Mouse (Mus musculus): Measurements from ENCODE around the gene Nt5c. TPM values are rescaled to one million over a fixed set of nuclear protein-coding genes. Genes with fewer than 3 reads are reported as not detected.
A peak's percentile ranks its signal among the peaks of the same experiment; 100 is the strongest.

Nt5c gene
- polyA plus RNA-seq, 1 experiment from 2014 or later = 66.2 TPM

GRCm38 (mm10) chr11:115475758-115476237 lies 15.9 kb downstream of the Nt5c start:
- DNase-seq (ENCODE audit: low spot score) = no peak
- H3K9me3 ChIP-seq (replicated peaks) = no peaks in the 10 kb centered on the region
- H3K4me3 ChIP-seq = peak overlapping the region; percentile 85
- 5% methylated on average over 28 of the region's 28 CpGs for WGBS
- H3K4me1 ChIP-seq = peaks cover 42% of the 10 kb centered on the region
- no peaks in the 10 kb centered on the region for H3K27me3 ChIP-seq (ENCODE audit: low read depth, poor library complexity, severe bottlenecking)
- H3K27ac ChIP-seq = peak overlapping the region; percentile 85
- peaks cover 5% of the 10 kb centered on the region for H3K36me3 ChIP-seq

GRCm38 (mm10) chr11:115475025-115475757 lies 16.5 kb downstream of the Nt5c start, which contains the start of gene Armc7:
Armc7 (plus strand) TSS chr11:115475667.
- WGBS = under 1% methylated on average over 26 of the region's 26 CpGs
- peaks cover 42% of the 10 kb centered on the region for H3K4me1 ChIP-seq
- H3K4me3 ChIP-seq = peak within 1 kb of the TSS; percentile 85
- DNase-seq (ENCODE audit: low spot score) = peak; percentile 94
- H3K27ac ChIP-seq = peak within 1 kb of the TSS; percentile 85
- H3K9me3 ChIP-seq (replicated peaks) = no peaks in the 10 kb centered on the region
- H3K27me3 ChIP-seq (ENCODE audit: low read depth, poor library complexity, severe bottlenecking) = no peaks in the 10 kb centered on the region
- peaks cover 5% of the 10 kb centered on the region for H3K36me3 ChIP-seq

DNA sequence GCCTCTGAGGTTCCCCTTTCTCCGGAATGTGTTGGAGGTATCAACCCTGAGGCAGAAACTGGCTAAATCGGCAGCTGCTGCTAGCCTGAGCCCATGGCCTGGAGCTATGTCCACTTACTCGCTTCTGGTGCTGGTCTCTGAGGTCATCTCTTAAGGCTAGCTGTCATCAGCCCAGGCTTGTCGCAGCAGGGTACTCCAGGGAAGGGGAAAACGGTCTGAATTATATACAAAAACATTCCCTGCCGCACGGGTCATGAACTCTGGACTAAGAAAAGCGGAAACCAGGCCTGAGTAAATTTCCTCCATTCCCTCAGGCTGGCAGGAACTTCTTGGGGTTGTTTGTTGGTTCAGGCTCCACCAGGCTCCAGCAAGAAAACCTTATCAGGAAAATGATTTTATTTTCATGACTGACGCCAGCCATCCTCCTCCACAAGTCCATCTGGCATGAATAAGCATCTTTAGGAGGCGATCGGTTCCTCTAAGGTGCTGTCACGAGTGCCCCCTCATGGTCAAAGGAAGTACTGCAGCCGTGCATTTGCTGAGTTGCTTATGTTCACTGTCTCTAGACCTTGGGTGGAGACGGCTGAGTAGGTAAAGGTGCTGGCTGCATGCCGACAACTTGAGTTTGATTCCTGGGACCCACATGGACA lies 17.9 kb downstream of the Nt5c start:
- no peaks in the 10 kb centered on the region for H3K9me3 ChIP-seq (replicated peaks)
- H3K27me3 ChIP-seq (ENCODE audit: low read depth, poor library complexity, severe bottlenecking) = no peaks in the 10 kb centered on the region
- WGBS = 12% methylated on average over 15 of the region's 15 CpGs
- peaks cover 42% of the 10 kb centered on the region for H3K4me1 ChIP-seq
- H3K27ac ChIP-seq = peak overlapping the region; percentile 80
- H3K36me3 ChIP-seq = no peaks in the 10 kb centered on the region
- peak; percentile 95 for DNase-seq (ENCODE audit: low spot score)
- H3K4me3 ChIP-seq = peak overlapping the region; percentile 37

- Histone ChIP-seq H3K9me3 (replicated peaks) (no peaks in the 10 kb centered on the region), H3K4me1 (peaks cover 50% of the 10 kb centered on the region), H3K36me3 (no peaks in the 10 kb centered on the region), H3K4me3 (no peak overlapping the region), H3K27ac (0 out of 2 replicates have a peak overlapping the region, but pooled peaks have one; percentile 6), H3K27me3 (ENCODE audit: low read depth, poor library complexity, severe bottlenecking) (no peaks in the 10 kb centered on the region)
- 90% methylated on average over 7 of the region's 7 CpGs for WGBS
- DNase-seq (ENCODE audit: low spot score) = no peak
Measured at GRCm38 (mm10) chr11:115472183-115472582, 19.5 kb downstream of the Nt5c start.

DNA sequence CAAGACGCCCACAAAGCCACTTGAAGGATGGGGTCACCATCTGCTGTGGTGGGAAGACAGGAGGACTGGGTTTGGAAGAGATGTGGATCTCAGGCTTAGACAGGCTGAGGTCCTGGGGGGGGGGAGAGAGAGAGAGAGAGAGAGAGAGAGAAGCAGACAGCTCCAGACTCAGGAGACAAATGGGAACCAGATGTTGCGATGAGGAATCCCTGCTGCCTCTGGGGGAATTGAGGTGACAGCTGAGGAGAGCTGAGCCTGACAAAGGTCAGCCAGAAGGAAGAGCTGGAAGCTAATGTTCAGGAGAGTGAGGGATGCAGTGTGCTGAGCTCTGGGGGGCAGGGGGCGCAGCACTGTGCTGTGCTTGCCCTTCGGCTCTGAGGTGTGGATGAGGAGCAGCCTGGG lies 24.4 kb downstream of the Nt5c start:
- H3K4me3 ChIP-seq = peak overlapping the region; percentile 15; the same call in 1 of the 2 replicates
- peak overlapping the region; percentile 61 for H3K27ac ChIP-seq
- 10% methylated on average over 4 of the region's 4 CpGs for WGBS
- H3K9me3 ChIP-seq (replicated peaks) = no peaks in the 10 kb centered on the region
- no peaks in the 10 kb centered on the region for H3K36me3 ChIP-seq
- peak; percentile 69 for DNase-seq (ENCODE audit: low spot score)
- H3K4me1 ChIP-seq = peaks cover 13% of the 10 kb centered on the region
- H3K27me3 ChIP-seq (ENCODE audit: low read depth, poor library complexity, severe bottlenecking) = peaks cover 15% of the 10 kb centered on the region

- DNase-seq (ENCODE audit: low spot score) = no peak
- Histone ChIP-seq H3K27ac (no peak overlapping the region), H3K27me3 (ENCODE audit: low read depth, poor library complexity, severe bottlenecking) (peaks cover 20% of the 10 kb centered on the region), H3K4me1 (peaks cover 19% of the 10 kb centered on the region), H3K4me3 (no peak overlapping the region), H3K9me3 (replicated peaks) (no peaks in the 10 kb centered on the region), H3K36me3 (no peaks in the 10 kb centered on the region)
- WGBS = 87% methylated on average over 8 of the region's 8 CpGs
Measured at GRCm38 (mm10) chr11:115464851-115465250, 26.8 kb downstream of the Nt5c start.

DNA sequence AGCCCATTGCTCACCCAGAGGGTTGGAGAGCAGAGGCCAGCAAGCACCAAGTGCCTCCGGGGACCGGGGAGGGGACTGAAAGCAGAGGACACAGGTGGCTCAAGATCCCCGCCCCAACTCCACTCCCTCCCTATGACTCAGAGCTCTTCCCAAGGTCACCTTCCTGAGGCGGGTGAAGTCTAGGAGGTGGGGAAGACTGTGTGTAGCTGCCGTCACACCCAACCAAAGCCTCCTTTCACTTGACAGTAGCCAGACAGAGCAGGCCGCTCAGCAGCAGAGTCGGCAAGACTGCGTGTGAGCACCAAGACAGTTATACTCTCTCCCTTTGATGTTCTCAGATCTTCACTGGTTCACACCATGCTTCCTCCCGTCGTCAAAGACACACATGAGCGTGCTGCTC lies 28.3 kb downstream of the Nt5c start:
- Histone ChIP-seq H3K27ac (no peak overlapping the region), H3K9me3 (replicated peaks) (no peaks in the 10 kb centered on the region), H3K27me3 (ENCODE audit: low read depth, poor library complexity, severe bottlenecking) (peaks cover 20% of the 10 kb centered on the region), H3K4me3 (no peak overlapping the region), H3K36me3 (no peaks in the 10 kb centered on the region), H3K4me1 (peaks cover 19% of the 10 kb centered on the region)
- 65% methylated on average over 11 of the region's 11 CpGs for WGBS
- DNase-seq (ENCODE audit: low spot score) = no peak

DNA sequence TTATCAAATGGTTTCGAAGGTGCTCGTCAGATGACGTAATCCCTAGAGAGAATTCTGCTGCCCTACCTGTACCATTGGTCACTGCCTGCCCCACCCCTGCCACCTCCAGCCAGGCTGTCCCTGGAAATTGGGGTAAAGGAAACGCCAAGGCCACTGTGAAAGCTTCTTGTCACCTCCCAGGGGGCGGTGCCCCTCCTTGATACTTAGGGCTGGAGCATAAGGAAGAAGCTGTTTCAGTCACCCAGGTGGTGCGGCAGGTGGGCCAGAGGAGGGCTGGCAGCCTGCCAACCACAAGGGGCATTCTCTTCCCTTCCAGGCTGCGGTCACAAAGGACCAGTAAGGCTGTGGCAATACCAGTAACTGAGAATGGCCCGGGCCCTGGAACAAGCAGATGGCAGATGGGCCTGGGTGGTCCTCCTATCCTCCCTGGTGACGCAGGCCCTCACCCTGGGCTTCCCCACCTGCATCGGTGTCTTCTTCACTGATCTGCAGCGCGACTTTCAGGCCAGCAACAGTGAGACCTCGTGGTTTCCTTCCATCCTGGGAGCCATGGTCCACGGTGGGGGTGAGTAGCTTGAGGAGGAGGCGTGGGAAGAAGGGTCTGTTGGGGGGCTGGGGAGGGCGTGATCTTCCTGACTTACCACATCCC lies 29.3 kb downstream of the Nt5c start, which contains the start of gene Slc16a5:
TSS of gene Slc16a5 (plus strand) at position 232 of the 649 bp plus-strand sequence.
- H3K27ac ChIP-seq = no peak within 1 kb of the TSS
- H3K27me3 ChIP-seq (ENCODE audit: low read depth, poor library complexity, severe bottlenecking) = peaks cover 20% of the 10 kb centered on the region
- H3K4me1 ChIP-seq = peaks cover 21% of the 10 kb centered on the region
- no peak within 1 kb of the TSS for H3K4me3 ChIP-seq
- WGBS = 78% methylated on average over 16 of the region's 16 CpGs
- no peak for DNase-seq (ENCODE audit: low spot score)
- H3K36me3 ChIP-seq = no peaks in the 10 kb centered on the region
- H3K9me3 ChIP-seq (replicated peaks) = no peaks in the 10 kb centered on the region

DNA sequence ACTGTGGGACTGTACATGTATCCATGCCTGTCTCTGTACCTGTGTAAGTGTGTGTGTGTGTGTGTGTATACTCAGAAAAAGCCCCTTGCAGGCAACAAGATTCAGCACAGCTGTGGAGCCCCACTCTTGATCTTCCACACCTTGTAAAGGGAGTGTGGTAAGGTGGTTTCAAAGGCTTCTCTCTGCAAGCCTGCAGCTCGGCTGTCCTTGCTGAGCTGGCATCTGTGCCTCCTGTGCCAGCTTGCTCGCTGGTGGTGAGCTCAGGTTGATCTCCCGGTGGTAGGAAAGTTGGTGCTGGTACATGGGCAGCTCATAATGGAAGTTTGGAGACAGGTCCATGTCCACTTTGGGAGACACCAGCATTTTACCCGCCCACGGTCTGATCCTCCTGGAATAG lies 29.8 kb downstream of the Nt5c start:
- no peak for DNase-seq (ENCODE audit: low spot score)
- H3K4me1 ChIP-seq = peaks cover 19% of the 10 kb centered on the region
- H3K36me3 ChIP-seq = no peaks in the 10 kb centered on the region
- no peak overlapping the region for H3K4me3 ChIP-seq
- 78% methylated on average over 5 of the region's 5 CpGs for WGBS
- H3K9me3 ChIP-seq (replicated peaks) = no peaks in the 10 kb centered on the region
- H3K27ac ChIP-seq = no peak overlapping the region
- H3K27me3 ChIP-seq (ENCODE audit: low read depth, poor library complexity, severe bottlenecking) = peaks cover 20% of the 10 kb centered on the region

GRCm38 (mm10) chr11:115460976-115461375 lies 30.7 kb downstream of the Nt5c start:
- H3K9me3 ChIP-seq (replicated peaks) = no peaks in the 10 kb centered on the region
- H3K4me3 ChIP-seq = no peak overlapping the region
- no peaks in the 10 kb centered on the region for H3K36me3 ChIP-seq
- WGBS = 24% methylated on average over 8 of the region's 8 CpGs
- no peak overlapping the region for H3K27ac ChIP-seq
- DNase-seq (ENCODE audit: low spot score) = no peak
- peaks cover 17% of the 10 kb centered on the region for H3K4me1 ChIP-seq
- H3K27me3 ChIP-seq (ENCODE audit: low read depth, poor library complexity, severe bottlenecking) = peaks cover 20% of the 10 kb centered on the region

- no peak overlapping the region for H3K4me3 ChIP-seq
- DNase-seq (ENCODE audit: low spot score) = no peak
- peaks cover 7% of the 10 kb centered on the region for H3K27me3 ChIP-seq (ENCODE audit: low read depth, poor library complexity, severe bottlenecking)
- no peak overlapping the region for H3K27ac ChIP-seq
- WGBS = 34% methylated on average over 6 of the region's 6 CpGs
- H3K9me3 ChIP-seq (replicated peaks) = no peaks in the 10 kb centered on the region
- H3K4me1 ChIP-seq = peaks cover 17% of the 10 kb centered on the region
- H3K36me3 ChIP-seq = no peaks in the 10 kb centered on the region
Measured at GRCm38 (mm10) chr11:115457405-115457804, 34.3 kb downstream of the Nt5c start.

DNA sequence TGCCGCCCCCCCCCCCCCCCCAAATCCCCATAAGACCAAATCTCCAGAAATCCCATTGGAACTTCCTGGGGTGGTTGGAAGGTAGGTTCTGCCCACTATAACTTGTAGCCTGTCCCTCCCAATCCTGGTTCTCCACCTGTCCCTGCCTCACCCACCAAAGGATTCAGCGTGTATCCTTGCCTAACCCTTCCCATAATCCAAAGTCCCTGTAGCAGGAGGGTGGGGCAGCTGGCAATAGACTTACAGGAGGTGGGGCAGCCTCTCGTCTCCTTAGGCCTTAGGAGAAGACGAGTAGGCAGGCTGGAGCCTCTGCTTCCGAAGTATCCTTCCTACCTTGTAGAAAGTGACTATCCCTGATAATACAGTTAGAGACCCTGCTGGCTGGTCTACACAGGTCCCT lies 35.5 kb downstream of the Nt5c start:
- no peaks in the 10 kb centered on the region for H3K9me3 ChIP-seq (replicated peaks)
- no peaks in the 10 kb centered on the region for H3K27me3 ChIP-seq (ENCODE audit: low read depth, poor library complexity, severe bottlenecking)
- WGBS = 94% methylated on average over 5 of the region's 5 CpGs
- H3K4me3 ChIP-seq = no peak overlapping the region
- peaks cover 11% of the 10 kb centered on the region for H3K4me1 ChIP-seq
- DNase-seq (ENCODE audit: low spot score) = no peak
- H3K27ac ChIP-seq = no peak overlapping the region
- H3K36me3 ChIP-seq = no peaks in the 10 kb centered on the region

DNA sequence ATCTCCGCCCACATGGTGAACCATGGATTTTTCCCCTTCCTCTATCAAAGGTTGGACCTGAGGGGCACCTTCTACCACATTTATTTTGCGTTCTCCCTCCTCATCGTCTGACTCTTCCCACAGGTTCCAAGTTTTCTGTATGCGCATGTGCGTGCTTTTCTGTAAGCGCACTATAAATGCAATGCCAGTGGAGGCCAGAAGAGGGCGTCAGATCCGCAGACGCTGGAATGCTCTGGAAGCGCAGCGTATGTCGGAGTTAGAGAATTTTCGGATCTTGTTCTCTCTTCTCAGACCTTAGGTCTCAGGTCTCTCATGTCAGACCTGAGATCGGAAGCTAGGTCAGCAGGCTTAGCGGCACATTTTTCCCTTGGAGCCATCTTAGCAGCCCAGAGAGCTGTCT lies 36.0 kb downstream of the Nt5c start:
- no peaks in the 10 kb centered on the region for H3K27me3 ChIP-seq (ENCODE audit: low read depth, poor library complexity, severe bottlenecking)
- no peak overlapping the region for H3K4me3 ChIP-seq
- H3K4me1 ChIP-seq = peaks cover 11% of the 10 kb centered on the region
- no peaks in the 10 kb centered on the region for H3K36me3 ChIP-seq
- no peak overlapping the region for H3K27ac ChIP-seq
- 87% methylated on average over 15 of the region's 15 CpGs for WGBS
- no peaks in the 10 kb centered on the region for H3K9me3 ChIP-seq (replicated peaks)
- DNase-seq (ENCODE audit: low spot score) = no peak
